In genomic region chr5:120134000-120134399, GRCm38 (mm10) we compare ENCODE assay signal across 8 mouse cellular contexts. TPM values are rescaled to one million over a fixed set of nuclear protein-coding genes. Genes with fewer than 3 reads are reported as not detected.
DNase-seq lines count a peak whose midpoint lies in the region; ATAC-seq and TF ChIP-seq lines count a peak whose summit lies in the region.

No protein-coding gene starts in this region.

- no peak overlapping the region for H3K27ac ChIP-seq in forebrain, embryonic 11.5 days (ENCODE audit: low read depth, low read length)
- H3K27ac ChIP-seq in forebrain, embryonic 15.5 days (replicated peaks) = no peak overlapping the region
- no peak overlapping the region for H3K27ac ChIP-seq in embryonic facial prominence, embryonic 10.5 days (replicated peaks)
- no peak overlapping the region for H3K27ac ChIP-seq in lung, embryonic 14.5 days (ENCODE audit: low read depth)
- no peak overlapping the region for H3K27ac ChIP-seq in spleen, adult 2 months (ENCODE audit: insufficient read depth, low read length)

- H3K36me3 ChIP-seq in forebrain, embryonic 11.5 days (ENCODE audit: control insufficient read depth, insufficient read depth, low read length) = no peaks in the 10 kb centered on the region; the same call in none of the 2 replicates
- H3K36me3 ChIP-seq in forebrain, embryonic 15.5 days = peaks cover 9% of the 10 kb centered on the region
- peaks cover 89% of the 10 kb centered on the region for H3K36me3 ChIP-seq in embryonic facial prominence, embryonic 10.5 days (replicated peaks)
- peaks cover 49% of the 10 kb centered on the region for H3K36me3 ChIP-seq in lung, embryonic 14.5 days (ENCODE audit: insufficient read depth)
- H3K36me3 ChIP-seq in spleen, adult 2 months (ENCODE audit: control insufficient read depth, insufficient read depth, low read length) = peaks cover 11% of the 10 kb centered on the region

- no peak overlapping the region for H3K4me3 ChIP-seq in forebrain, embryonic 11.5 days (ENCODE audit: low read depth, low read length)
- H3K4me3 ChIP-seq in forebrain, embryonic 15.5 days = no peak overlapping the region
- H3K4me3 ChIP-seq in embryonic facial prominence, embryonic 10.5 days = no peak overlapping the region
- no peak overlapping the region for H3K4me3 ChIP-seq in lung, embryonic 14.5 days (ENCODE audit: low read depth, low read length)
- H3K4me3 ChIP-seq in spleen, adult 2 months (ENCODE audit: extremely low read depth, insufficient read depth, insufficient read length) = no peak overlapping the region

- no peak overlapping the region for H3K4me2 ChIP-seq in forebrain, embryonic 11.5 days (ENCODE audit: low read depth, low read length, severe bottlenecking)
- no peak overlapping the region for H3K4me2 ChIP-seq in forebrain, embryonic 15.5 days (replicated peaks)
- no peak overlapping the region for H3K4me2 ChIP-seq in lung, embryonic 14.5 days

- no peak overlapping the region for H3K9ac ChIP-seq in forebrain, embryonic 11.5 days (ENCODE audit: low read length)
- no peak overlapping the region for H3K9ac ChIP-seq in forebrain, embryonic 15.5 days (replicated peaks)
- H3K9ac ChIP-seq in lung, embryonic 14.5 days = no peak overlapping the region

- DNase-seq in forebrain, embryonic 11.5 days (ENCODE audit: low spot score) = peak; percentile 79
- peak; percentile 31 for DNase-seq in urinary bladder, postnatal 25 days (ENCODE audit: low spot score)
- no peak for DNase-seq in urinary bladder, postnatal 10 days (ENCODE audit: low spot score)
- DNase-seq in embryonic facial prominence, embryonic 10.5 days (ENCODE audit: low spot score) = peak; percentile 71
- peak; percentile 64 to 71 for DNase-seq in kidney, postnatal 4 days
- DNase-seq in lung, embryonic 14.5 days = peak; percentile 73
- DNase-seq in spleen, adult 2 months (ENCODE audit: low read depth in 1 of 2, low spot score in 2 of 2) = peak in 1 of 2 experiments; percentile 49

- no peaks in the 10 kb centered on the region for H3K9me3 ChIP-seq in forebrain, embryonic 11.5 days (ENCODE audit: control insufficient read depth, low read length)
- H3K9me3 ChIP-seq in forebrain, embryonic 15.5 days = no peaks in the 10 kb centered on the region
- H3K9me3 ChIP-seq in embryonic facial prominence, embryonic 10.5 days = no peaks in the 10 kb centered on the region
- H3K9me3 ChIP-seq in lung, embryonic 14.5 days (ENCODE audit: low read depth, low read length) = no peaks in the 10 kb centered on the region

- H3K27me3 ChIP-seq in forebrain, embryonic 11.5 days (ENCODE audit: control insufficient read depth, insufficient read depth, low read length) = no peaks in the 10 kb centered on the region
- H3K27me3 ChIP-seq in forebrain, embryonic 15.5 days = no peaks in the 10 kb centered on the region
- no peaks in the 10 kb centered on the region for H3K27me3 ChIP-seq in embryonic facial prominence, embryonic 10.5 days (replicated peaks; ENCODE audit: low read depth, poor library complexity, severe bottlenecking)
- no peaks in the 10 kb centered on the region for H3K27me3 ChIP-seq in lung, embryonic 14.5 days (ENCODE audit: insufficient read depth, low read length)
- H3K27me3 ChIP-seq in spleen, adult 2 months (ENCODE audit: control insufficient read depth, insufficient read depth, low read length) = no peaks in the 10 kb centered on the region

- peak; percentile 91 for TF ChIP-seq CTCF in lung, embryonic 14.5 days (IDR thresholded peaks at IDR 0.05; ENCODE audit: low read depth)
- TF ChIP-seq CTCF in spleen, adult 2 months (IDR thresholded peaks at IDR 0.05; ENCODE audit: extremely low read depth, insufficient read depth, insufficient read length, insufficient replicate concordance) = peak; percentile 92

- TF ChIP-seq POLR2A in spleen, adult 2 months (IDR thresholded peaks at IDR 0.05; ENCODE audit: low read depth, low read length) = no peak

- 38% methylated on average over 6 of the region's 6 CpGs for WGBS in forebrain, embryonic 11.5 days
- WGBS in forebrain, embryonic 15.5 days = 37% methylated on average over 6 of the region's 6 CpGs
- 41% methylated on average over 6 of the region's 6 CpGs for WGBS in embryonic facial prominence, embryonic 10.5 days
- WGBS in lung, embryonic 14.5 days = 39% methylated on average over 6 of the region's 6 CpGs
- 44% methylated on average over 6 of the region's 6 CpGs for WGBS in spleen, adult 2 months

- 0 out of 2 replicates have a peak, but pooled peaks cover 2% of the 10 kb centered on the region for H3K4me1 ChIP-seq in forebrain, embryonic 11.5 days (replicated peaks; ENCODE audit: control insufficient read depth, insufficient read depth, low read length)
- H3K4me1 ChIP-seq in forebrain, embryonic 15.5 days = 0 out of 2 replicates have a peak, but pooled peaks cover 3% of the 10 kb centered on the region
- H3K4me1 ChIP-seq in embryonic facial prominence, embryonic 10.5 days = peaks cover 16% of the 10 kb centered on the region
- H3K4me1 ChIP-seq in lung, embryonic 14.5 days (ENCODE audit: insufficient read depth) = no peaks in the 10 kb centered on the region
- H3K4me1 ChIP-seq in spleen, adult 2 months (ENCODE audit: control insufficient read depth, insufficient read depth, insufficient read length) = no peaks in the 10 kb centered on the region

- ATAC-seq in forebrain, embryonic 11.5 days (replicated peaks; ENCODE audit: low FRiP score) = no peak
- no peak for ATAC-seq in forebrain, embryonic 15.5 days (replicated peaks)
- ATAC-seq in lung, embryonic 14.5 days (ENCODE audit: insufficient read depth) = no peak

RNA-seq across cellular contexts. Expression of gene Rbm19, which starts 17.7 kb away (rescaled TPM):
- polyA plus RNA-seq in forebrain, embryonic 11.5 days (2014; fragmentation: Nextera tagmentation; extraction: Ambion mirVana) = 24.6 and 28.2 TPM in 2 replicates
- 15.2 and 19.3 TPM in 2 replicates for polyA plus RNA-seq in forebrain, embryonic 15.5 days (2015; fragmentation: Nextera tagmentation; extraction: Ambion mirVana)
- polyA plus RNA-seq in embryonic facial prominence, embryonic 10.5 days (2016; fragmentation: Nextera tagmentation; extraction: Ambion mirVana) = 37.5 and 38.5 TPM in 2 replicates
- polyA plus RNA-seq in lung, embryonic 14.5 days (2014; fragmentation: Nextera tagmentation; extraction: Ambion mirVana) = 23.0 and 26.9 TPM in 2 replicates
- polyA plus RNA-seq in spleen, adult 2 months (2012; rRNA removed) = 13.3 and 14.7 TPM in 2 replicates
